Mouse (Mus musculus) embryo, embryonic 11.5 days (tissue): ENCODE measurements around the gene Vcl.

Experiments used
- DNase-seq: peaks from one replicate; pipeline ENCODE4 v3.0.0-alpha.2; 2012; ENCODE audit warnings: low read depth, low spot score

The Vcl gene

GRCm38 (mm10) chr14:20999617-21000016, 70.4 kb downstream of the Vcl start:
- DNase-seq = no peak

DNA sequence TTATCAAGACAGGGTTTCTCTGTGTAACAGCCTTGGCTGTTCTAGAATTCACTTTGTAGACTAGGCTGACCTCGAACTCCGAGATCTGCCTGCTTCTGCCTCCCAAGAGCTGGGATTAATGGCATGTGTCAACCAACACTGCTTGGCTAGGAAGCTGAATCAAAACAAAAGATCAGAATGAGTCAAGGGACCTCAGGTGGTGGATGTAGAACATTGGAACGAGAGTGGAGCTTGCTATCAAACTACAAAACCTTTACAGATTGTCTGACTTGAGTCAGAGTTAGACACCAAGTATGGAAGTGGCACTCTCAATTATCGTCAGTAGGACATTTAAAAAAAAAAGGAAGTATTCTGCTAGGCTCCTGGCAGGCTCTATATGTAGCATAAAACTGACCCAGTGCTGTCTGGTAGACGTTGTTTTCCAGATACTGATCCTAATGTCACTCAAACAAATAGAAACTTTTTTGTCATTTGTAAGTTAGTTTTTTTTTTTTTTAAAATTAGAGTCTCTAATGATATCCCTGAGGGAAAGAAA, 84.7 kb downstream of the Vcl start:
- no peak for DNase-seq

DNA sequence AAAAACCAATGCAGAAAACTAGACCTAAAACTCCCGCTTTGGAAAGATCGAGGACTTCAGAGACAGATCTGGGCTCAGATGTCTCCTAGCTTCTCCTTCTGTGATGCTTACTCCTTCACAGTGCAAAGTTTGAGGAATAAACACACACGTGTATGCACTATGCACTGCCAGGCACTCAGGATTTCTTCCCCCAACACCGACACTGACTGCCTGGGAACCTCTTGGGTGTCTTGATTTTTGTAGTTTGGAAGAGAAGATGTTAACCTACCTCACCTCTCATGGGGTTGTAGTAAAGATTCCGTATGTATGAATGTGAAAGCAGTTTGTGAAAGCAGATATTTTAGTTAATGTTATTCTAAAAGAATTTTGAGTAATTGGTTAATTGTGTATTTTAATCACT, 88.7 kb downstream of the Vcl start:
- no peak for DNase-seq

DNA sequence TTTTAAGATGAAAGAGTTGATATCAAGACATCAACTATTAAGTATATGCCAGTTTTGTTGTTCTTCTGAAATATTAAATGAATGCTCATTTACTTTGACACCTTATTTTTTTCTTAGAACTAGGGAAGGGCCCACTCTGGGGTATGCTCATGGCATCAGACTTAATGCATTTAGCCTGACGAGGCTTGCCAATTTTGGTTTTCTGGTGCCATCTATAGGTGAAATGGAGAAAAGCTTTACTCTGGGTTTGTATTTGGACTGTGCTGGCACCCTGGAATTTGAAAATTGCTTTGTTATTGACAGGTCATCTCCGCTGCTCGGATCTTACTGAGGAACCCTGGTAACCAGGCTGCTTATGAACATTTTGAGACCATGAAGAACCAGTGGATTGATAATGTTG, 89.8 kb downstream of the Vcl start:
- DNase-seq = peak; percentile 17

DNA sequence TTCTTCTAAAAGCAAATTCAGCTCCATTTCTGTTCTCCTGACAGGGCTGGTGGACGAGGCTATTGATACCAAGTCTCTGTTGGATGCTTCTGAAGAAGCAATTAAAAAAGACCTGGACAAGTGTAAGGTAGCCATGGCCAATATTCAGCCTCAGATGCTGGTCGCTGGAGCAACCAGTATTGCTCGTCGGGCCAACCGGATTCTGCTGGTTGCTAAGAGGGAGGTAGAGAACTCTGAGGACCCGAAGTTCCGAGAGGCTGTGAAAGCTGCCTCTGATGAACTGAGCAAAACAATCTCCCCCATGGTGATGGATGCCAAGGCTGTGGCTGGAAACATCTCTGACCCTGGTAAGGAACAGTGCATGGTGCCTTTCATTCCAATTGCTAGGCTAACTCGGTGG, 91.2 kb downstream of the Vcl start:
- no peak for DNase-seq

DNA sequence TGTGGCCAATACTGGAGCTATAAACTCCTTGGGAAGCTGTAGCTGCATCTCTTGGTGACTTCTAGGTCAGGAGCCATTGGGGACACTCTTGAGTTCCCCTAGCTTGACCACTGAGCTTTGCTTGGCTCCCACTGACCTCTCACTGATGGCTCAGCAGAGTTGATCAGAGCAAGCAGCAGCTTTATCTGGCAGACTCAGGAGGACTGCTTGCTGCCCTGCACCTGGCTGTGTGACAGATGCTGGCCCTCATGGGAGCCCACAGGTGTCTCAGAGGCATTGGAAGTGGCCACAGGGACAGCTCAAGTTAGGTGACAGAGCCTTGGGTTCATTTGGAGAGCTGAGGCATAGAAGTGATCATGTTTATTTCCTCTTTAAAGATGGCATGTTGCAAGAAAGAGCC, 98.3 kb downstream of the Vcl start:
- DNase-seq = no peak

DNA sequence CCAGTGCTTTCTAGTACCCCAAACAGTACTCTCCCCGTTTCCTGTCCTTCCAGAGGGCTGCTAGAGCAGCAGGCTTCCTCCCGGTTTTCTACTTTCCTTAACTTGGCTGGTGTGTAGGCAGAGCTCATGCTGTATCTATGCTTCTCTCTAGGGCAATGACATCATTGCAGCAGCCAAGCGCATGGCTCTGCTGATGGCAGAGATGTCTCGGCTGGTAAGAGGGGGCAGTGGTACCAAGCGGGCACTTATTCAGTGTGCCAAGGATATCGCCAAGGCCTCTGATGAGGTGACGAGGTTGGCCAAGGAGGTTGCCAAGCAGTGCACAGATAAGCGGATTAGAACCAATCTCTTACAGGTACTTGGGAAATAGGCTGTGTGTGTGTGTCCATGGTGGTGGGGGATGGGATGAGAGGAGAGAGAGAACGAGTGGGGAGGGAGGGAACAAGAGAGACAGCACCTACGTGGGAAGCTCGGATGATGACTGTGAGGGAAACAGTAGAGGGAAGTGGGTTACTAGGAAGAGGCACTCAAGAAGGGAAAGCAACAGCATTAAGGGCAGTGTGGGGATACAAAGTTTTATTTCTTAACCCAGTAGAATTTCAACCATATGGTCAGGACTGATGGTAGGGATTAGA, 99.9 kb downstream of the Vcl start:
- no peak for DNase-seq

- peak; percentile 31 for DNase-seq
Observed at GRCm38 (mm10) chr14:21031783-21032511, 102.7 kb downstream of the Vcl start.

GRCm38 (mm10) chr14:21034271-21034670, 105.1 kb downstream of the Vcl start:
- no peak for DNase-seq

DNA sequence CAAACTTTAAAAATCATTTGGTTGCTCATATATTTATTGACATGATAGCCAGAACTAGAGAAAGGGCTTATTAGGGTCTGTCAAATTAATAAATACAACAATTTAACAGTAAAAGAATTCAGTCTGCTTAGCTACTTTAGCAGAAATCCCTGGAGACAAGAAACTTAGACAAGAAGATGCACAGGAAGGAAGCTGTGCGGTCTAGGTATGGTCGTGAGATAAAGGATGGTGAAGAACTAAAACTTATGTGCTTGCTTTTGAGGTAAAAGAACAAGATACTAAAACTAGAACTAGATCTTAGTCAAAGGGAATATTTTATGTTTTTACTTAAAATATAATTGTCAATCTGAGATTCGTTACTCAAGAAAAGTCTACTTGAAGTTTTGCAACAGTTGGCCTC, 105.6 kb downstream of the Vcl start:
- no peak for DNase-seq

GRCm38 (mm10) chr14:21039077-21039476, 109.9 kb downstream of the Vcl start:
- DNase-seq = no peak

GRCm38 (mm10) chr14:21039623-21040022, 110.4 kb downstream of the Vcl start:
- no peak for DNase-seq

DNA sequence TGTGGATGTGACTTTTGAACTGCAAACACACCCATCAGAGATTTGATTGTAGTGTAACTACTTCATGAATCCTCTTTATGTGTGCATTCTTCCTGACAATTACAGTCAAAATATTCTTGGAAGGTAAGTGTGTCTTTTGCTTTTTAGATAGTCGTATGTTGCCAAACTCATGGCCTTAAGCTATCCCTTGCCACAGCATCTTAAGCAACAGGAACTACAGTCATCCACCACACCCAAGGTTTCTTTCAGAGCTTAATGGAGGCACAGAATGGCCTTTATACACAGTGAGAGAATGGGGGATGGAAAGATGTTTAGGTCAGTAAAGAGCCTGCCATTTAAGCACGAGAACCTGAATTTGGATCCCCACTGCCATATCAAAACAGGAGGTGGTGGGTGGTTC, 118.6 kb downstream of the Vcl start:
- no peak for DNase-seq

DNA sequence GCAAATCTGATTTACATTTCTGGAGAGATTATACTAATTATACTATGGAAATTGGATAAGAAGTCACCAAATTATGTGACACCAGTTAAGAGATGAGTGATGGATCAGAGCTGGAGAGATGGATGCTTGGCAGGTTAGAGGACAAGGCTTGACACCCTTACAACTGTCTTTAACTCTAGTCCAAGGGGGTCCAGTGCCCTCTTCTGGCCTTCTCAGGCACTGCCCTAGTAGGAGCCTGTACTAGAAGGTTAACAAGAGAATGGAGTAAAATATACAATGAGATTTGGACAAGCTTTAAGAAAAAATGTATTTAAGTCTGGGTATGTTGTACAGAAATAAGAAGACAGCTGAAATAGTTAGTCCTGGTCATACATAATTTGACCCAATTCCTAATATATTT, 119.7 kb downstream of the Vcl start:
- DNase-seq = no peak

- DNase-seq = no peak
Observed at GRCm38 (mm10) chr14:21050734-21051133, 121.5 kb downstream of the Vcl start.

DNA sequence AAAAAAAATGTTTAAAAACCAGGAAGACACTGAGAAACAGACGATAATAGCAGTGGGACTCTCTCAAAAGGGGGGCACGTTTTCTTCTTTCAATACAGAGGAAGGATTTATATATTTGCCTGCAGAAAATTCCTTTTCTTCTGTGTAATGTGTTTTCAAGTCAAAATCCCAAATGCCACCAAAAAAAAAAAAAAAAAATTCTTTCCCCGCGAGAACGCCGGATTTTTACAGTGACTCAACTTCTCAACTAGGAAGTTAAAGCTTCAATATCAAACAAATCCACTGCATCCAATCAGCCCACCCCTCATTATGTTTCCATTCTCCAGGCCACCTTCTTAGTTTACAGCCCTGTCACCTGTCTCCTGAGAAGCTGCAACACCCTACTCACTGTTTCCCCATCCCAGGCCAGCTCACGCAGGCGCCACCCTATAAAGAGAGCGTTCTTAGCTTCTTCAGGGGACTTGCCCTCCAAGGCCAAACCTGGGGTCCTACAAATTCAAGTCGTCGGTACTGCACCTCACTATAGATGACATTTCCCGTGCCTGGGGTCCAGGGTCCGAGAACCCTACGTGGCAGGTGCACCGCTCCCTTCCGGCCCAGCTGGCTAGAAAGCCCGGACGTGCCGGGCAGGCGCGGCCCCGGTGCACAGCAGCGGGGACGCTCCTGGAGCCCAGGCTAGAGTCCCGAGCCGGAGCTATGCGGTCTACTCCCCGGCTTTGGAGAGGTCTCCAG, 122.3 kb downstream of the Vcl start:
- no peak for DNase-seq

DNA sequence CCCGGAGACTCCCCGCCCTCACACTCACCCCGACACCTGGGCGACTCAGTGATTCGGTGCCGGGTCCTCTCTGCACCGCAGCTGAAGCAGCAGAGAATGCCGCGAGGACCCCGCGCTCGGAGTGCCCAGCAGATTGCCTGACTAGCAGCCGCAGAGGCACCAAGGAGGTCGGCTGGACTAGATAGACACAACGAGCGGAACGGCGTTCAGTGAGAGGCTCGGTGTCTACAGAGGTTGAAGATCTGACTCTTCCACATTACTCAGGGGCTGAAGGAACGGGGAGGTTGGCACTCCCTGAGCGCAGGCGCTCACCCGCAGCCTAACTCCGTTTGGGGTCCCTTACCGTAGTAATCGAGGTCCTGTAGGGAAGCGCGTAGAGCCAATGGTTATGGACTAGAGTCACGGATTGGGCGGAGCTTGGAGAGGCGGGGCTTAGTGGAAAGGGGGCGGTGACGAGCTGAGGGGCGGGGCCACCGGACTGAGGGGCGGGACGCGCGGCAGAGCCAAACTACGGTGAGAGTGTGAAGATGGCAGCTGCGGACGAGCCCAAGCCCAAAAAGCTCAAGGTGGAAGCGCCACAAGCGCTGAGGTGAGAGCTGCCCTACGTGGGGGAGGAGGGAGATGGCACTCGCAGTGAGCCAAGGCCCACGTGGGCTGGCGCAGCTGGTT, 123.0 kb downstream of the Vcl start, which contains the start of the genes Ap3m1 and Adk:
Gene Ap3m1, minus strand, starts transcription at position 397 of the 669 bp plus-strand sequence.
Gene Adk, plus strand, starts transcription at position 463 of the 669 bp plus-strand sequence.
- peak; percentile 92 for DNase-seq

- DNase-seq = peak; percentile 59
Observed at GRCm38 (mm10) chr14:21052781-21053130, 123.6 kb downstream of the Vcl start.

DNA sequence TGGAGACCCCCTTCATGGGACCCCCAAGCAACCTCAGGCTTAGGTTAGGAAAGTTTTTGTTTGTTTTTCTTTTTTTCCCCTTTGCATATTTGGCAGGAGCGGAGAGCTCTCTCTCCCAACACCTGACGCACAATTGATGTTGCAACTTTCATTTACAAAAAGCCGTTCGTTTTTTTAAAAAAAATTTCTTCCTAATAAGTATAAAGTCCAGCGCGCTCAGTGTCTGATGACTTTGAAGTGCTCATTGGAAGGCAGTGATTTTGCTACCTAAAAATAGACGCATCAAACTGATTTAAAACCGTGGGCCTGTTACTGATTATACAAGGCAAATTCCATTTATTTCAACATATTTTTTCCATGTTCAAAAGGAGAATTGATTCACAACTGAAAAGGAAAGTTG, 124.0 kb downstream of the Vcl start:
- DNase-seq = no peak

- DNase-seq = no peak
Observed at GRCm38 (mm10) chr14:21053586-21053985, 124.4 kb downstream of the Vcl start.

DNA sequence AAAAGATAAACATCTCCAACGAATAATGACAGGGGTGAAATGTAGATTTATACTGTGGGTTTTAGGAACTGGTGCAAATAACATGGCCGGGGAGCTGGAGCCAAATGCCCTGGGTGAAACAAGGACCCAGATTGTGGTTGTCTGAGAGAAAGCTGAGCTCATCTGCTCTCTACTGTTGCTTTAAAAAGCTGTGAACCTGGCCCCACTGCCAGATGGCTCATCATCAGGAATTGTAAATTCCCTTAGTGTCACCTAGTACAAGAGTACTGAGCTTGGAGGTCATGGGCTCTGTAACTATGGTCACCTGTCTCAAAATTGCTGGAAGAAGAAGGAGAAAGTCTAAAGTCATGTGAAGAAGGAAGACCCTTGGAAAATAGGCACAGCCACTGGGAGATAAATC, 129.8 kb downstream of the Vcl start:
- no peak for DNase-seq
